Comparison of ENCODE assay signal across 20 mouse cellular contexts in genomic region chr11:65661790-65662522, GRCm38 (mm10).
DNase-seq lines count a peak whose midpoint lies in the region; ATAC-seq lines count a peak whose summit lies in the region.
"Had no signal": no experiment of that assay in that cellular context is flagged by ENCODE, and none has a peak within 500 bp of the region (broad histone marks: within the 10 kb centered on the region; RNA-seq: fewer than 3 reads in every experiment).

No protein-coding gene starts in this region.

- no peaks in the 10 kb centered on the region for H3K4me1 ChIP-seq in kidney, embryonic 16.5 days (ENCODE audit: insufficient read depth, low read length)
- no peaks in the 10 kb centered on the region for H3K4me1 ChIP-seq in intestine, embryonic 16.5 days (ENCODE audit: control insufficient read depth, insufficient read depth, low read length)
- H3K4me1 ChIP-seq: embryonic facial prominence, embryonic 13.5 days; forebrain, embryonic 12.5 days had no signal

- no peaks in the 10 kb centered on the region for H3K27me3 ChIP-seq in kidney, embryonic 16.5 days (ENCODE audit: insufficient read depth, low read length)
- no peaks in the 10 kb centered on the region for H3K27me3 ChIP-seq in intestine, embryonic 16.5 days (replicated peaks; ENCODE audit: control insufficient read depth, insufficient read depth, low read length)
- H3K27me3 ChIP-seq: embryonic facial prominence, embryonic 13.5 days; forebrain, embryonic 12.5 days; heart, embryonic 12.5 days had no signal

- WGBS in kidney, embryonic 16.5 days, result 28% methylated on average over 8 of the region's 8 CpGs
- WGBS in intestine, embryonic 16.5 days, result 45% methylated on average over 8 of the region's 8 CpGs

- H3K27ac ChIP-seq in kidney, embryonic 16.5 days (ENCODE audit: low read length), result no peak overlapping the region
- peak overlapping the region; percentile 17; the same call in 1 of the 2 replicates for H3K27ac ChIP-seq in intestine, embryonic 16.5 days (ENCODE audit: low read length)
- H3K27ac ChIP-seq: embryonic facial prominence, embryonic 13.5 days; forebrain, embryonic 12.5 days had no signal

- no peak overlapping the region for H3K9ac ChIP-seq in kidney, embryonic 16.5 days (replicated peaks; ENCODE audit: low read length)
- H3K9ac ChIP-seq in intestine, embryonic 16.5 days (ENCODE audit: low read depth, low read length), result no peak overlapping the region
- H3K9ac ChIP-seq: embryonic facial prominence, embryonic 13.5 days; forebrain, embryonic 12.5 days; forebrain, postnatal 0 days; heart, embryonic 12.5 days had no signal

- H3K4me2 ChIP-seq in kidney, embryonic 16.5 days (replicated peaks; ENCODE audit: low read depth, low read length), result no peak overlapping the region
- no peak overlapping the region for H3K4me2 ChIP-seq in intestine, embryonic 16.5 days (ENCODE audit: low read depth, low read length)
- H3K4me2 ChIP-seq: embryonic facial prominence, embryonic 13.5 days; forebrain, embryonic 12.5 days; heart, embryonic 12.5 days had no signal

- H3K4me3 ChIP-seq in kidney, embryonic 16.5 days (ENCODE audit: low read length), result no peak overlapping the region
- no peak overlapping the region for H3K4me3 ChIP-seq in intestine, embryonic 16.5 days (ENCODE audit: low read length)
- H3K4me3 ChIP-seq: embryonic facial prominence, embryonic 13.5 days; forebrain, embryonic 12.5 days; heart, embryonic 12.5 days had no signal

- intact Hi-C loops in heart, postnatal 25 days (cut with DNase I), result no loop called here

- H3K36me3 ChIP-seq in kidney, embryonic 16.5 days (ENCODE audit: insufficient read depth, low read length), result no peaks in the 10 kb centered on the region
- H3K36me3 ChIP-seq in intestine, embryonic 16.5 days (ENCODE audit: control insufficient read depth, insufficient read depth, low read length), result no peaks in the 10 kb centered on the region
- H3K36me3 ChIP-seq: embryonic facial prominence, embryonic 13.5 days; forebrain, embryonic 12.5 days; heart, embryonic 12.5 days had no signal

- peak; percentile 90 for ATAC-seq in kidney, embryonic 16.5 days (ENCODE audit: low FRiP score, low TSS enrichment)
- ATAC-seq in intestine, embryonic 16.5 days, result no peak
- ATAC-seq: CD4-positive, CD25-positive, alpha-beta regulatory T cell, adult 4 months; forebrain, postnatal 0 days had no signal

- H3K9me3 ChIP-seq in kidney, embryonic 16.5 days (ENCODE audit: low read length), result no peaks in the 10 kb centered on the region
- H3K9me3 ChIP-seq in intestine, embryonic 16.5 days (ENCODE audit: control insufficient read depth, low read length), result no peaks in the 10 kb centered on the region
- H3K9me3 ChIP-seq: embryonic facial prominence, embryonic 13.5 days; forebrain, embryonic 12.5 days had no signal

- peak; percentile 40 for DNase-seq in heart, adult 11 months
- DNase-seq in heart, postnatal 25 days (ENCODE audit: low spot score), result no peak
- no peak for DNase-seq in kidney, adult 9 months
- peak; percentile 36 to 48 for DNase-seq in kidney, postnatal 4 days
- DNase-seq in kidney, adult 8-10 months, result no peak
- no peak for DNase-seq in adrenal gland, adult 18-20 months (ENCODE audit: low spot score in 2 of 2)
- DNase-seq: adrenal gland, postnatal 14 days; B cell, adult 2 months; cerebellum, adult 11-12 months; cerebellum, adult 9-10 months; cerebellum, postnatal 25 days; forebrain, postnatal 0 days; gastrocnemius, postnatal 14 days; heart, postnatal 36 days had no signal

Comparison
In these comparisons a context has a peak if more than half of its experiments do, and no peak if none do; other contexts are left out.
1. DNase-seq: peak in heart, adult 11 months (single experiment) and kidney, postnatal 4 days (2 of 2); none in heart, postnatal 25 days (single experiment), kidney, adult 9 months (single experiment), kidney, adult 8-10 months (0 of 2) and adrenal gland, adult 18-20 months (0 of 2).